Mouse (Mus musculus) cerebellum, adult (tissue): ENCODE measurements around the gene Pprc1.

Experiments used
- ATAC-seq: cut with Nextera tagmentation; 2 replicates; pipeline ENCODE4 v1.9.2; 2017; ENCODE audit warnings: mild to moderate bottlenecking, moderate library complexity, mixed read lengths; ENCODE audit not compliant: insufficient number of reproducible peaks, low FRiP score, low TSS enrichment

The Pprc1 gene

DNA sequence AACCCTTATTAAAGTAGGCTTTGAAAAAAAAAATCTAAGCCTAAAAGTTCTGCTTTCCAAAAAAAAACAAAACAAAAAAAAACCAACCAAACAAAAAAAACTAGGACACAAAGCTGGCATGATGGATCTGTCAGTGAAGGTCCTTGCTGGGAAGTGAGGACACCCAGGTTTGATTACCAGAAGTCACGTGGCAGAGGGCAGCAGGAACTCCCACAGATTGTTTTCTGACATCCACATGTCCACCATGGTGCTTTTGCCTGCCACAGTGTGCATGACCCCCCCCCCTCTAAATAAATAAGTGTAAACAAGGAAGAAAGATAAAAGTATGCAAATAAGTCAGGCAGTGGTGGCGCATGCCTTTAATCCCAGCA lies 59.5 kb downstream of the Pprc1 start:
- no peak for ATAC-seq

DNA sequence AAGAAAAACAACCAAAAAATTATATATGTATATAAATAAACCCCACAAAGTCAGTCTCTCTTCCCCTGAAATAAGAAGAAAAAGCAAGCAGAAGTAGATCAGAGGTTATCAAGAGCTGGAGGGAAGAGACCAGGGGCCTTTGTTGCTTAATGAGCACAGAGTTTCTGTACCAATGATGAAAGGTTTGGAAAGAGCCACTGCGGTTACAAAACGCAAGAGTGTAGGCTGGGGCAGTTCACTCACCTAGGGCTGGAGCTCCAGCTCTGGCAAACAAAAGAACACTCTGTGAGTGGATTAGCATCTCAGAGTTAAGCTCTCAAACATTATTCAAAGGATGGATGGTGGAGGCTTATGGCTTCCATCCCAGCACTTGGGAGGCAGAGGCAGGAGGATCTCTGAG lies 65.5 kb downstream of the Pprc1 start:
- ATAC-seq = no peak

DNA sequence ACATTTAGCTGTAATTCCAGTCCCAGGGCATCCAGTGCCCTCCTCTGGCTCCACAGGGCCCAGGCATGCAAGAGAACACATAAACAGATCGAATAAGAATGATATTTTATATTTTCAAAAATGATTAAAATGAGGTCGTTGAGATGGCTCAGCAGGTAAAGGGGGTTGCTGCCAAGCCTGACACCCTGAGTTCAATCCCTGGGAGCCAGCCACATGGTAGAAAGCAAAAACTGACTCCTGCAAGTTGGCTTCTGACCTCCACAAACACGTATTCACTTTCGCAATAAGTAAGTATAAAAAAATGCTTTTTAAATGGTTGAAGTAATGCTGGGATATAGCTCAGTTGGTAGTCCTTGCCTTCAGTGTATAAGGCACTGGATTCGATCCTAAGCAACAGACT lies 66.1 kb downstream of the Pprc1 start:
- no peak for ATAC-seq

GRCm38 (mm10) chr19:46114617-46115016 lies 69.9 kb downstream of the Pprc1 start:
- ATAC-seq = no peak

DNA sequence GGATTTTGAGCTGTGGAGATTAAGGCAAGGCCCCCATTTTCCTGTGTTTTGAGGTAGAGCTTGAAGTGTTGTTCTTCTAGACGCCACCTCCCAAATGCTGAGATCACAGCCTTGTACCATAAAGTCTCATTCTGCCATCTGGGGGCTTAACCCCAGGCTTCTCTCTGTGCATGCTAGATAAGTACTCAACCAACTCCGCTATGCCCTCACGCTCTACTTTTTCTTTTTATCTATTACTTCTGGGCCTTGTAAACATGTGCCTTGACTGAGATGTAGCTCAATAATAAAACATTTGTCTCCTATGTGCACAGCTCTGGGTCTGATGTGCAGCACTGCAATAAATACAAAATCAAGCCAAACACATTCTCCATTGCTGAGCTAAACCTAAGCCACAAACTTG lies 74.8 kb downstream of the Pprc1 start:
- no peak for ATAC-seq

DNA sequence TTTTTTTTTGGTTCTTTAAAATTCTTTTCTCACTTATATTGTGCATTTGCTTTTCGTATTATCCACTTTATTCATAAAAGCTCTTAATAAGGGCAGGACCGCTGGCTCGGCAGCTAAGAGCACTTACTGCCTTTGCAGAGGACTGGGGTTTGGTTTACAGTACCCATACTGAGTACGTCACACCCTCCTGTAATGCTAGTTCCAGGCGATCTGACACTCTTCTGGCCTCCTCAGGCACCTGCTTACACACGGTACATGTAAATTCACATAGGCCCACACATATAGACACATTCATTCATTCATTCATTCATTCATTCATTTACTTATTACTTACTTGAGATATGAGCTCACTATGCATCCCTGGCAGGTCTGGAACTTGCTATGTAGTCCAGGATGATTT lies 76.2 kb downstream of the Pprc1 start:
- ATAC-seq = no peak
